Mouse (Mus musculus) midbrain, postnatal 0 days (tissue): Measurements from ENCODE around the gene Wasf3. TPM values are rescaled to one million over a fixed set of nuclear protein-coding genes. Genes with fewer than 3 reads are reported as not detected.

Experiments used
- ATAC-seq: fragments of 200-750 bp; cut with Nextera tagmentation; 2 replicates; pipeline ENCODE4 v1.8.0; 2017; ENCODE audit warnings: moderate number of reproducible peaks, mild to moderate bottlenecking, moderate TSS enrichment, moderate library complexity; ENCODE audit not compliant: low FRiP score
- DNase-seq: peaks from one replicate; pipeline ENCODE4 v3.0.0-alpha.2; 2015; ENCODE audit warnings: low spot score
- H3K27ac ChIP-seq: fragments of 300-500 bp; sonication (generic); 2 replicates; pipeline ENCODE4 v1.5.1; 2014; ENCODE audit warnings: low read depth, mild to moderate bottlenecking, low read length, mixed read lengths
- H3K27me3 ChIP-seq: fragments of 300-500 bp; sonication (generic); 2 replicates; pipeline ENCODE4 v1.6.1; 2014; ENCODE audit warnings: low read length, control low read depth, mixed read lengths; ENCODE audit not compliant: insufficient read depth
- H3K36me3 ChIP-seq: fragments of 300-500 bp; sonication (generic); 2 replicates; pipeline ENCODE4 v1.6.1; 2014; ENCODE audit warnings: low read length, control low read depth, mixed read lengths; ENCODE audit not compliant: insufficient read depth
- H3K4me1 ChIP-seq: fragments of 300-500 bp; sonication (generic); 2 replicates; pipeline ENCODE4 v1.6.1; 2014; ENCODE audit warnings: mild to moderate bottlenecking, control low read depth, antibody characterized with exemption, low read length, mixed read lengths; ENCODE audit not compliant: insufficient read depth
- H3K4me2 ChIP-seq: fragments of 300-500 bp; sonication (generic); 2 replicates; pipeline ENCODE4 v1.6.1; 2014; ENCODE audit warnings: low read depth, mild to moderate bottlenecking, low read length, mixed read lengths; ENCODE audit not compliant: poor library complexity, severe bottlenecking
- H3K4me3 ChIP-seq: fragments of 300-500 bp; sonication (generic); 2 replicates; pipeline ENCODE4 v1.5.1; 2014; ENCODE audit warnings: low read depth, mild to moderate bottlenecking, low read length, moderate library complexity
- H3K9ac ChIP-seq: fragments of 300-500 bp; sonication (generic); replicated peaks from 2 replicates; pipeline ENCODE4 v1.6.1; 2014; ENCODE audit warnings: mild to moderate bottlenecking, low read length, moderate library complexity, mixed read lengths; ENCODE audit not compliant: poor library complexity, severe bottlenecking
- H3K9me3 ChIP-seq: fragments of 300-500 bp; sonication (generic); 2 replicates; pipeline ENCODE4 v1.6.1; 2016; ENCODE audit warnings: low read length, control low read depth
- CTCF ChIP-seq: IDR thresholded peaks from 2 replicates; pipeline ENCODE4 v1.5.1; 2016; ENCODE audit warnings: antibody characterized with exemption, mild to moderate bottlenecking
- WGBS: fragments of 180-500 bp; shearing (Covaris S2); extraction: QIAGEN DNeasy Blood & Tissue Kit; methylation state at CpG from one replicate; pipeline ENCODE4 v1.1.7; 2014; 5-methylcytosine and 5-hydroxymethylcytosine counted together
- polyA plus RNA-seq: library from polyadenylated mRNA; unstranded; fragments of >200 nt; fragmentation: Nextera tagmentation; extraction: Ambion mirVana; gene quantifications from 2 replicates; pipeline ENCODE4 v1.2.1, GENCODE M21; 2015
- total RNA-seq: library from RNA; depleted of rRNA; stranded (reverse); fragments of >200 nt; gene quantifications from 2 replicates; pipeline ENCODE4 v1.2.3, GENCODE M21; 2014

The Wasf3 gene
- total and polyA plus RNA-seq, 2 experiments from 2014 or later, result 19.1 to 40.7 TPM

GRCm38 (mm10) chr5:146370794-146371193 lies 14.0 kb upstream of the Wasf3 start:
- Histone ChIP-seq H3K4me2 (no peak overlapping the region), H3K27me3 (no peaks in the 10 kb centered on the region), H3K4me3 (no peak overlapping the region), H3K27ac (no peak overlapping the region), H3K4me1 (no peaks in the 10 kb centered on the region), H3K9ac (no peak overlapping the region), H3K36me3 (no peaks in the 10 kb centered on the region), H3K9me3 (no peaks in the 10 kb centered on the region)
- no peak for TF ChIP-seq CTCF
- 87% methylated on average over 8 of the region's 8 CpGs for WGBS
- DNase-seq (no peak), ATAC-seq (no peak)

- no peaks in the 10 kb centered on the region for H3K9me3 ChIP-seq
- WGBS, result 79% methylated on average over 11 of the region's 11 CpGs
- no peaks in the 10 kb centered on the region for H3K4me1 ChIP-seq
- DNase-seq (no peak), ATAC-seq (no peak)
- no peak for TF ChIP-seq CTCF
- H3K27me3 ChIP-seq, result no peaks in the 10 kb centered on the region
- no peak overlapping the region for H3K27ac ChIP-seq
- no peaks in the 10 kb centered on the region for H3K36me3 ChIP-seq
- no peak overlapping the region for H3K4me3 ChIP-seq
- no peak overlapping the region for H3K9ac ChIP-seq
- H3K4me2 ChIP-seq, result no peak overlapping the region
Observed at GRCm38 (mm10) chr5:146373238-146373637, 11.5 kb upstream of the Wasf3 start.

- WGBS, result 86% methylated on average over 4 of the region's 4 CpGs
- Histone ChIP-seq H3K4me1 (no peaks in the 10 kb centered on the region), H3K36me3 (no peaks in the 10 kb centered on the region), H3K4me2 (no peak overlapping the region), H3K9ac (no peak overlapping the region), H3K9me3 (no peaks in the 10 kb centered on the region), H3K27me3 (no peaks in the 10 kb centered on the region), H3K27ac (no peak overlapping the region), H3K4me3 (no peak overlapping the region)
- ATAC-seq (no peak), DNase-seq (no peak)
- TF ChIP-seq CTCF, result peak; percentile 61
Observed at GRCm38 (mm10) chr5:146376601-146377000, 8.2 kb upstream of the Wasf3 start.

- Histone ChIP-seq H3K4me1 (no peaks in the 10 kb centered on the region), H3K36me3 (no peaks in the 10 kb centered on the region), H3K27ac (no peak overlapping the region), H3K9me3 (no peaks in the 10 kb centered on the region), H3K4me2 (no peak overlapping the region), H3K9ac (no peak overlapping the region), H3K27me3 (no peaks in the 10 kb centered on the region), H3K4me3 (no peak overlapping the region)
- DNase-seq (no peak), ATAC-seq (no peak)
- TF ChIP-seq CTCF, result no peak
- WGBS, result 68% methylated on average over 8 of the region's 8 CpGs
Observed at GRCm38 (mm10) chr5:146380041-146380440, 4.7 kb upstream of the Wasf3 start.

- H3K27me3 ChIP-seq, result no peaks in the 10 kb centered on the region
- WGBS, result 88% methylated on average over 3 of the region's 3 CpGs
- H3K36me3 ChIP-seq, result no peaks in the 10 kb centered on the region
- 0 out of 2 replicates have a peak, but pooled peaks cover under 1% of the 10 kb centered on the region for H3K9me3 ChIP-seq
- H3K9ac ChIP-seq, result no peak overlapping the region
- H3K27ac ChIP-seq, result no peak overlapping the region
- H3K4me3 ChIP-seq, result no peak overlapping the region
- H3K4me1 ChIP-seq, result no peaks in the 10 kb centered on the region; the same call in 1 of the 2 replicates
- peak; percentile 47 for TF ChIP-seq CTCF
- no peak for ATAC-seq
- DNase-seq, result no peak
- no peak overlapping the region for H3K4me2 ChIP-seq
Observed at GRCm38 (mm10) chr5:146382268-146382667, 2.5 kb upstream of the Wasf3 start.

- no peak for TF ChIP-seq CTCF
- H3K9ac ChIP-seq, result no peak overlapping the region
- H3K9me3 ChIP-seq, result 0 out of 2 replicates have a peak, but pooled peaks cover 3% of the 10 kb centered on the region
- H3K4me2 ChIP-seq, result no peak overlapping the region
- no peaks in the 10 kb centered on the region; the same call in 1 of the 2 replicates for H3K4me1 ChIP-seq
- ATAC-seq (no peak), DNase-seq (no peak)
- 83% methylated on average over 6 of the region's 6 CpGs for WGBS
- no peaks in the 10 kb centered on the region for H3K27me3 ChIP-seq
- no peak overlapping the region for H3K27ac ChIP-seq
- no peaks in the 10 kb centered on the region for H3K36me3 ChIP-seq
- no peak overlapping the region for H3K4me3 ChIP-seq
Observed at GRCm38 (mm10) chr5:146383401-146383800, 1.4 kb upstream of the Wasf3 start.
